Mouse (Mus musculus): ENCODE data around the gene Rassf1. TPM values are rescaled to one million over a fixed set of nuclear protein-coding genes. Genes with fewer than 3 reads are reported as not detected.

Gene Rassf1
- total RNA-seq, 1 experiment: 41.4 TPM

DNA sequence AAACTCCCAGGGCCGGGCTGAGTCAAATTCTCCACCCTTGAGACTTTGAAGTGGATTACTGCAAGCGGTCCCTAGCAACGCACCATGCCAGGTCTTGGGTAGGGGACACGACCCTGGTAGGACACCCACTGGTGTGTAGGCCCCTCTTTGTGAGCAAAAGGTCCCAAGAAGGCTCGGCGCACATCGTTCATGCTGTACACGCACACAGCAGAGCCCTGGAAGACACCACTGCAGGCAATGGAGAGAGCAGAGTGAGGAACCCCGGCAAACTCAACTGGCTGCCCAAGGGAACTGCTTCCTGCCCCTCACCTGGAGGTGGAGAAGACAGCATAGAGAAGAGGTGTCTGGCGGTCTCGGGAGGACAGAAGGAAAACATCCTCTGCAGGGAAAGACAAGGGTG lies 49.9 kb downstream of the Rassf1 start:
- TF ChIP-seq HCFC1 (IDR thresholded peaks at IDR 0.05; ENCODE audit: borderline replicate concordance, insufficient read depth, low read length): no peak
- TF ChIP-seq ZNF384 (IDR thresholded peaks at IDR 0.05; ENCODE audit: low read depth, low read length): no peak
- no peak for TF ChIP-seq MAFK (IDR thresholded peaks at IDR 0.05; ENCODE audit: insufficient read depth, low read depth, low read length)
- TF ChIP-seq CHD2 (IDR thresholded peaks at IDR 0.05; ENCODE audit: low read depth, low read length): no peak
- no peak for TF ChIP-seq ZC3H11A (IDR thresholded peaks at IDR 0.05; ENCODE audit: borderline replicate concordance, low read depth, low read length)
- Histone ChIP-seq H3K9me3 (ENCODE audit: control insufficient read depth, insufficient read depth, low read depth, low read length) (no peaks in the 10 kb centered on the region), H3K9ac (ENCODE audit: insufficient read depth, low read depth, low read length, poor library complexity, severe bottlenecking) (no peak overlapping the region), H3K27ac (ENCODE audit: insufficient read depth, low read depth, low read length, poor library complexity, severe bottlenecking) (no peak overlapping the region), H3K36me3 (ENCODE audit: control insufficient read depth, insufficient read depth, low read length, poor library complexity, severe bottlenecking) (no peaks in the 10 kb centered on the region), H3K4me3 (ENCODE audit: insufficient read depth in 1 of 2, low read depth in 1 of 2, low read length in 2 of 2, poor library complexity in 1 of 2, severe bottlenecking in 1 of 2) (no peak overlapping the region), H3K4me1 (ENCODE audit: control insufficient read depth in 2 of 2, insufficient read depth in 2 of 2, low read length in 2 of 2, poor library complexity in 1 of 2) (peaks cover 6 to 29% of the 10 kb centered on the region in 2 experiments; a peak in 2 of 4 replicates)
- in situ Hi-C loops (cut with MboI; ENCODE audit: low sequenced_read_pairs in 2 of 2, unreplicated experiment in 2 of 2): no loop called here
- DNase-seq (ENCODE audit: low read depth, low spot score): no peak

DNA sequence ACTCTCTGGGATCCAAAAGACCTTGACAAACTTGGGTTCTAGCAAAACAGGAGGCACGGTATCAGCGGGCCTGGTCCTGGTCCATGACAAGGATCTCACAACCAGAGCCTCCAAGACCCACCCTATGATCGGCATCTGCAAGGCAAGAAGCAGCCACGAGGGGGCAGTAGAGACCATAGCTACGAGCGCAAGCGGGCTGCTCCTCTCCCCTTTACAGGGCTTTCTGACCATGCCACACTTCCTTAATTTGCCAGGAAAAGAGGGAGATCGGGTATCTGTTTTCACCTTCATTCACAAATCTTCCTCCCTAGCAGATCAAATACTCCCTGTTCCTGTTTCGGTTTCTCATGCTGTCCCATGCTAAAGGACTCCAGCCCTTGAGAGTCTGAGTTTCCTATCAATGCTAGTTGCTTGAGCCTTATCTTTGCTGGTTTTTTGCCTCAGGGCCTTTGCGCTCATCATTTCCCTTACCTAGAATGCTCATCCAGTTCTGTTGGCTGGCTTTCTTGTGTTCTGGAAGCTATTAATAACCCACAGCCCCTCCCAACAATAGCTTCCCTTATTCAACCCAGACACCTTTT lies 50.8 kb downstream of the Rassf1 start:
- peak; percentile 86 for DNase-seq (ENCODE audit: low read depth, low spot score)
- Histone ChIP-seq H3K36me3 (ENCODE audit: control insufficient read depth, insufficient read depth, low read length, poor library complexity, severe bottlenecking) (no peaks in the 10 kb centered on the region), H3K27ac (ENCODE audit: insufficient read depth, low read depth, low read length, poor library complexity, severe bottlenecking) (no peak overlapping the region), H3K9ac (ENCODE audit: insufficient read depth, low read depth, low read length, poor library complexity, severe bottlenecking) (no peak overlapping the region), H3K4me1 (ENCODE audit: control insufficient read depth in 2 of 2, insufficient read depth in 2 of 2, low read length in 2 of 2, poor library complexity in 1 of 2) (peaks cover 6 to 37% of the 10 kb centered on the region in 2 experiments; a peak in 2 of 4 replicates), H3K4me3 (ENCODE audit: insufficient read depth in 1 of 2, low read depth in 1 of 2, low read length in 2 of 2, poor library complexity in 1 of 2, severe bottlenecking in 1 of 2) (no peak overlapping the region), H3K9me3 (ENCODE audit: control insufficient read depth, insufficient read depth, low read depth, low read length) (no peaks in the 10 kb centered on the region)
- in situ Hi-C loops (cut with MboI; ENCODE audit: low sequenced_read_pairs in 2 of 2, unreplicated experiment in 2 of 2): no loop called here
- TF ChIP-seq HCFC1 (IDR thresholded peaks at IDR 0.05; ENCODE audit: borderline replicate concordance, insufficient read depth, low read length) (no peak), CHD2 (IDR thresholded peaks at IDR 0.05; ENCODE audit: low read depth, low read length) (no peak), MAFK (IDR thresholded peaks at IDR 0.05; ENCODE audit: insufficient read depth, low read depth, low read length) (no peak), ZC3H11A (IDR thresholded peaks at IDR 0.05; ENCODE audit: borderline replicate concordance, low read depth, low read length) (peak; percentile 82), ZNF384 (IDR thresholded peaks at IDR 0.05; ENCODE audit: low read depth, low read length) (no peak)

DNA sequence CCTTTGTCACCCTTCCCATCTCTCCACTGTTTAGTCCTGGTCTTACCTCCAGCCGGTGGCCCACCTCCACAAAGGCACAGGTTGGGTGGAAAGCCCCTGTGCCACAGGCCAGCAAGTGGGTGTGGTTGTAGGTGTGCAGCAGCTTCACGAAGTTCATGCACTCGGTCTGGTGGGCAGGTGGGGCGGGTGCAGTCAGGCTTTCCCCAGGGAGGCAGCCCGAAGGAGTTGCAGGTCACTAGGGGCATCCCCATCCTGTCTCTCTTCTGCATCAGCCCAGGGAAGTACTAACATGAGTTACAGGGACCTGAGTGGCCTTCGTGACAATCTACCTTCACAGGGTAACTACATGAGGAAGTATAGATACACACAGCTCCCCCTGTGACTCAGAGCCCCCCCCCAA lies 51.9 kb downstream of the Rassf1 start:
- in situ Hi-C loops (cut with MboI; ENCODE audit: low sequenced_read_pairs in 2 of 2, unreplicated experiment in 2 of 2): no loop called here
- H3K4me1 ChIP-seq (ENCODE audit: control insufficient read depth in 2 of 2, insufficient read depth in 2 of 2, low read length in 2 of 2, poor library complexity in 1 of 2): peaks cover 9 to 39% of the 10 kb centered on the region in 2 experiments; a peak in 3 of 4 replicates

DNA sequence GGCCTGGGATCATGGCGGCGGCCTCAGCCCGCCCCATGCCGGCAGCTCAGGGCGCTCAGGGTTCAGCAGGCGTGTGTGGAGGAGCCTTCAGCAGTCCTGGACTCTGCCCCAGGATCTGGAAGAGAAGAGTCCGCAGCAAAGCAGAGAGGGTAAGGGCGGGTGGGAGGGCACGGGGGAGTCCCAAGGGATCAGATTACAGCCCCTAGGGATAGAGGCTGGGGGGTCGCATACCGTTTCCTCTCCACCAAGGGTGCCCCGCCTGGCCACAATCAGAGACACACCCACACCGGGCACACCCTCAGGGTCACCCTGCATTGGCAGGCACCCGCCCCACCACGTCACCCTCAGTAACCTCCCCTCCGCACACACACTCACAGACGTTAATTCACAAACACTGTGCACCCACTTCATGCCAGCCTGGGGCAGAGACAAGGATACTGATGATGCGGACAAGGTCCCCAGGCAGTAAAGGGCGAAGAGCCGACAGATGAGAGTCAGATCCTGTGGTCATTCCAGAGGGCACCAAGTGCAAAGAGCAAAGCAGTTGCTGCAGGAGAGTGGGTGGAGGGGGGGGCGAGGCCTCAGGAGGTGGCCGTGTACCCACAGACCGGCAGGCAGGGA lies 53.8 kb downstream of the Rassf1 start:
- peak overlapping the region; percentile 36 to 45; a peak in 3 of 4 replicates for H3K4me3 ChIP-seq (ENCODE audit: insufficient read depth in 1 of 2, low read depth in 1 of 2, low read length in 2 of 2, poor library complexity in 1 of 2, severe bottlenecking in 1 of 2)
- H3K4me1 ChIP-seq (ENCODE audit: control insufficient read depth in 2 of 2, insufficient read depth in 2 of 2, low read length in 2 of 2, poor library complexity in 1 of 2): peaks cover 7 to 46% of the 10 kb centered on the region in 2 experiments; a peak in 3 of 4 replicates
- DNase-seq (ENCODE audit: low read depth, low spot score): no peak
- H3K9ac ChIP-seq (ENCODE audit: insufficient read depth, low read depth, low read length, poor library complexity, severe bottlenecking): peak overlapping the region; percentile 30; the same call in 1 of the 2 replicates
- in situ Hi-C loops (cut with MboI; ENCODE audit: low sequenced_read_pairs in 2 of 2, unreplicated experiment in 2 of 2): no loop called here
- no peaks in the 10 kb centered on the region for H3K9me3 ChIP-seq (ENCODE audit: control insufficient read depth, insufficient read depth, low read depth, low read length)
- no peaks in the 10 kb centered on the region for H3K36me3 ChIP-seq (ENCODE audit: control insufficient read depth, insufficient read depth, low read length, poor library complexity, severe bottlenecking)
- TF ChIP-seq ZC3H11A (IDR thresholded peaks at IDR 0.05; ENCODE audit: borderline replicate concordance, low read depth, low read length) (no peak), MAFK (IDR thresholded peaks at IDR 0.05; ENCODE audit: insufficient read depth, low read depth, low read length) (no peak), ZNF384 (IDR thresholded peaks at IDR 0.05; ENCODE audit: low read depth, low read length) (no peak), CHD2 (IDR thresholded peaks at IDR 0.05; ENCODE audit: low read depth, low read length) (no peak), HCFC1 (IDR thresholded peaks at IDR 0.05; ENCODE audit: borderline replicate concordance, insufficient read depth, low read length) (no peak)
- H3K27ac ChIP-seq (ENCODE audit: insufficient read depth, low read depth, low read length, poor library complexity, severe bottlenecking): no peak overlapping the region

More for the DNA sequence above, 51.9 kb downstream of the Rassf1 start:
- no peak overlapping the region for H3K27ac ChIP-seq (ENCODE audit: insufficient read depth, low read depth, low read length, poor library complexity, severe bottlenecking)
- H3K36me3 ChIP-seq (ENCODE audit: control insufficient read depth, insufficient read depth, low read length, poor library complexity, severe bottlenecking): no peaks in the 10 kb centered on the region
- TF ChIP-seq CHD2 (IDR thresholded peaks at IDR 0.05; ENCODE audit: low read depth, low read length): no peak
- no peak for TF ChIP-seq MAFK (IDR thresholded peaks at IDR 0.05; ENCODE audit: insufficient read depth, low read depth, low read length)
- no peak for TF ChIP-seq ZC3H11A (IDR thresholded peaks at IDR 0.05; ENCODE audit: borderline replicate concordance, low read depth, low read length)
- no peak overlapping the region for H3K4me3 ChIP-seq (ENCODE audit: insufficient read depth in 1 of 2, low read depth in 1 of 2, low read length in 2 of 2, poor library complexity in 1 of 2, severe bottlenecking in 1 of 2)
- no peaks in the 10 kb centered on the region for H3K9me3 ChIP-seq (ENCODE audit: control insufficient read depth, insufficient read depth, low read depth, low read length)
- no peak for DNase-seq (ENCODE audit: low read depth, low spot score)
- no peak overlapping the region for H3K9ac ChIP-seq (ENCODE audit: insufficient read depth, low read depth, low read length, poor library complexity, severe bottlenecking)

Measured in ES-E14 (cell line).